Mouse (Mus musculus): ENCODE data around the gene Chil4. TPM values are rescaled to one million over a fixed set of nuclear protein-coding genes. Genes with fewer than 3 reads are reported as not detected.

Chil4 gene
- total RNA-seq, 4 experiments from 2014 or later = not detected

DNA sequence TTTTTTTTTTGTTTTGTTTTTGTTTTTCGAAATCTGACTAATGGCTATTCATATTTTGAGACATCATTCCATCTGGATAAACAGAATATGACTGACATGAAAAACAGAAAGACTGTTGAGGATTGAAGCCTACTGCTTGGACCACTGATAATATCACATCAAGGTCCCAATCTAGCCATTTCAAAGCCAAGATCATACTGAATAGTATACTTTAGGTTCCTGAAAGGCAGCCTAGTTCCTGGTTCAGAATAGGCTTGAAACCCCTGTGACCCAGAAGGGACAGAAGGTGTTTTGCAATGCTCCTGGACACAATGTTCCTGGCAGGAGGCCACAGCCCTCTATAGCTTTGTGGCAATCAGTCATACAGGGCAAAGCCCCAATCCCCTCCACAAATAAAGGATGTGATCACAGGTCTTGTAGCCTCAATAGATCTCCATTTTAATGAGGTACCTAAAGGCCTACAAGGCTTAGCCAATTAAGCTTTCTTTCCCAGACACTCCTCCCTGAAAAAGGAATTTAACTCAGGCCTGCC is 48.7 kb downstream of the Chil4 start:
- no peak for DNase-seq (ENCODE audit: low spot score in 2 of 2)

DNA sequence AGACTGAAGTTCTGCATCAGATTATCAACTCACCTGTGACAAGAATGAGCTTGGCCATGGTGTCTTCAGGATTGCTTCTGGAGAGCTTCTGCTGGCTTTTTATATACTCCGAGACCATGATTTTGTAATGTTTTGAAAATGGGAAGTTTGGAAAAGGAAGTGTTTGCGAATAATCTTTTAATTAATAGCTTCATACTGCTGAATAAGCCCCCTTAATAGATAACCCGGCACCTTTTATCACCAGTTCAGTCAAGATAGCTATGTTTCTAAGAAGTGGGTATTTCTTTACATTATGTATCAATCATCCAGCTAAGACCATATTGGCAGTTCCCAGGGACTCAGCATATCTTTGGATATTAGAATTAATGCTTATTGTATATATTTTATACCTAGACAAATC is 51.8 kb downstream of the Chil4 start, which contains the start of gene Chil3:
Gene Chil3 (minus strand): TSS at position 101 of the 400 bp plus-strand sequence.
- DNase-seq (ENCODE audit: low spot score in 2 of 2) = no peak

DNA sequence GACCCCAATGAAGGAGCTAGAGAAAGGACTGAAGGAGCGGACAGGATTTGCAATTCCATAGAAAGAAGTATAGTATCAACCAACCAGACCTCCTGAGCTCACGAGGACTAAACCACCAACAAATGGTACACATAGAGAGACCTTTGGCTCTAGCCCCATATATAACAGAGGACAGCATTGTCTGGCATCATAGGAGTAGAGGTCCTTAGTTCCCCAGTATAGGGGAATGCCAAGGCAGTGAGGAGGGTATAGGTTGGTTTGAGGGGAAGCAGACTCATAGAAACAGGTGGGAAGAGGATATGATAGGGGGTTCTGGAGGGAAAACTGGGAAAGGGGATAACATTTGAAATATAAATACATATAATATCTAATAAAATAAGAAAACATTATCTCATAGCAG is 64.9 kb downstream of the Chil4 start:
- DNase-seq (ENCODE audit: low spot score in 2 of 2) = no peak

Other genes with a start within 250 kb of the Chil4 start
- gene Ovgp1, start 245.8 kb downstream of the Chil4 start, total RNA-seq (2022) = 1 to 10 TPM; 1.7 to 3.3 (median 2.1) TPM
- 1 to 10 TPM in 1 of 4 experiments, under 1 TPM in 3; 0.42 to 1.0 (median 0.47) TPM for gene Pifo, start 204.9 kb downstream of the Chil4 start, total RNA-seq (2022)
- not detected for gene Chil5, start 186.7 kb downstream of the Chil4 start, total RNA-seq (2022)
- 1 to 10 TPM; 1.0 to 2.3 (median 2.0) TPM for gene Chia1, start 106.3 kb downstream of the Chil4 start, total RNA-seq (2022)
- gene Chil3, start 51.9 kb downstream of the Chil4 start, total RNA-seq (2022) = not detected
- gene Chil6, start 186.7 kb upstream of the Chil4 start, total RNA-seq (2022) = not detected